Mouse (Mus musculus) liver, postnatal 0 days (tissue): ENCODE data around the gene Zfhx2.

Experiments used
- CTCF ChIP-seq: sonication (generic); IDR thresholded peaks from 2 replicates; pipeline ENCODE4 v1.5.1; 2016; ENCODE audit warnings: antibody characterized with exemption, low read depth
- EP300 ChIP-seq: IDR thresholded peaks from 2 replicates; pipeline ENCODE4 v1.6.1; 2016; ENCODE audit warnings: antibody characterized with exemption, low read depth, mild to moderate bottlenecking

- TF ChIP-seq CTCF = no peak
- TF ChIP-seq EP300 = no peak
Measured at GRCm38 (mm10) chr14:55116425-55117200, 24.5 kb upstream of the Zfhx2 start, which contains the start of gene Jph4.
